Mouse (Mus musculus): ENCODE data around the gene Ap1b1.

Ap1b1 gene

DNA sequence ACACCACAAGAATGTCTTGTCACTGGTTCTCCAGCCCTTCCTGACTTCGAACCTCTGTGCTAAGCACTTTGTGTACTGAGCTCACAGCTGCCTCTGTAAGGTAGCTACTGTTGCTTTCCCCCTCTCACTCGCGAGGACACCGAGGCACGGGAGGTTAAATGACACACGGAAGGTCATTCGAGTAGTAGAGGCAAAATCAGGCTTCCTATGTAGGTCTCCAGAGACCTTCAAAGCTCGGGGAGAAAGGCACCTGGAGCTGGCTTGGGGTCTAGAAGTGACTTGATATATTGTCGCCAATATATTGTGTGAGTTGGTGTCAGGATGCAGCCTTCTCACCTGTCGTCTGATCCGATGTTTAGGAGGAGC, 846 bp downstream of the Ap1b1 start:
- no peak for DNase-seq

GRCm38 (mm10) chr11:4989187-4989586, 2.6 kb downstream of the Ap1b1 start:
- no peak for DNase-seq

- DNase-seq = no peak
Observed at GRCm38 (mm10) chr11:4992471-4992870, 5.8 kb downstream of the Ap1b1 start.

DNA sequence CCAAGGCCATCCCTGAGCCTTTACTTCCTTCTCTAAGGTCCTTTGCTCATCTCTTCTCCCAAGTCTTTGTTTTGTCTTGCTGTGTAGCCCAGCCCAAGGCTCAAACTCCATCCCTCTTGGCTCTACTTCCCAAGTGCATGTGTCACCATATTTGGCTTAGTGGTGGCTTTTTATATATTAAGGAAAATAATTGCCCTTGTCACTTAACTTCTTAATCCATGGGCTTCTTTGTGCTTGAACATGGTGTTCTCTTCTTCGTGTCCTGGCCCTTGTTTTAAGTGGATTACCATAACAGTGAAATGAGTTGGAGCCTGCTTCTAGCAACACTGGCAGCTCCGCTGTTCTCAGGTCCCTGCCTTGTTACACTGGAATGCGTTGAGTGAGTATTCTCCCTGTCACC, 9.1 kb downstream of the Ap1b1 start:
- no peak for DNase-seq

DNA sequence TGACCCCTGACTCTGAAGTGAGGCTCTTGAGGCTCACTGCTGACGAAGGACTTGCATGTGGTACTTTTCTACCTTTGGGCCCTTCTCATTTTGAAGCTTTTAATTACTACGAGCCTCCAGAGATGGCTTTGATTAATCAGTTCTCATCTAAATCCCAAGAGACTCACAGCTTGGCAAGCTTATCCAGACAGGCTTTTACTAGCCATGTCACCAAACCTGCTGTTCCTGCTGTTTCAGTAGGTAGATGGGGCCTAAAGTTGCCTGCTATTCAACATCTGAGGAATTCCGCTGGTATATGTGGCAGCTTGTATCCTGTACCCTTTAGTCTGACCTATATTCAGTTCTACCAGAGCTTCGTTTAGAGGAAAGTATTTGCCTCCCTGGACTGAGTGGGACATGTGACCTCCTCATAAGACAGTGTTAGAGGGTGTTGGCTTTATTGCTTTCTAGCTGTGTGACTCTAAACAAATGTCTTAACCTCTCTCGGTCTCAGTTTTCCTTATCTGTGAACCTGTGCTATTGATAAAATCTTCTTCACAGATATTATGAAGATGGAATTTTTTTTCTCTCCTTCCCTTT, 10.1 kb downstream of the Ap1b1 start:
- no peak for DNase-seq

GRCm38 (mm10) chr11:4998352-4998751, 11.7 kb downstream of the Ap1b1 start:
- no peak for DNase-seq

DNA sequence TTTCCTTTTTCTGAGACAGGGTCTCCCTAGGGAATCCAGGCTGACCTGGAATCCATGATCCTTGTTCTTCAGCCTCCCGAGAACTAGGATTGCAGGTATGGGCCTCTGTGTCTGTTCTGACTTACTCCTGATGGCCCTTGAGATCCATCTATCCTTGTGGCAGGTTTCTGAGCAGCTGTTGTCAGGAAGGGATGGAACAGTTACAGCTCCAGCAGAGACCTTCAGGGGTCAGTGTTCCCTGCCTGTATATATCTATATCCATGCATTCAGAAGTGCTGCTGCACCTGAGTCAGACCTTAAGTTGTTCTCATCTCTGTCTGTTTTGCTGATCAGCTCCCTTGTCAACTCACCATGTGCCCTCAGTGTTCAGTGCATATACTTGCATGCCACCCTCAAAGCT, 12.1 kb downstream of the Ap1b1 start:
- DNase-seq = no peak

- no peak for DNase-seq
Observed at GRCm38 (mm10) chr11:5000241-5000640, 13.6 kb downstream of the Ap1b1 start.

DNA sequence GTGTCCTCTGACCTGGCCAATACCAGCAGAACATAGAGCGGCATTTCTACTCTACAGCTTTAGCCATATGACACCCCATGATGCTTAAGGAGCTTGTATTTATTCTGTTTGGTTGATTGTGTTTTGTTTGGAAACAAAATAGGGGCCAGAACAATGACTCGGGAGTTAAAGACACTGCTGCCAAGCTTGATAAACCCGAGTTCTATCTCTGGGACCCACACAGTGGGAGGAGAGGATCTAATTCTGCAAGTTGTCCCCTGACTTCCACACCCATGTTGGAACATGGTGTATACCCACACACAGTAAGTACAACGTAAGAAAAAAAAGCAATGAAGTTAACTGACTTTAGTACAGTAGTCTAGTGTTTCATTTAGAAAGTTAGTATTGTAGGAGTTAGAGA, 16.2 kb downstream of the Ap1b1 start:
- DNase-seq = no peak

DNA sequence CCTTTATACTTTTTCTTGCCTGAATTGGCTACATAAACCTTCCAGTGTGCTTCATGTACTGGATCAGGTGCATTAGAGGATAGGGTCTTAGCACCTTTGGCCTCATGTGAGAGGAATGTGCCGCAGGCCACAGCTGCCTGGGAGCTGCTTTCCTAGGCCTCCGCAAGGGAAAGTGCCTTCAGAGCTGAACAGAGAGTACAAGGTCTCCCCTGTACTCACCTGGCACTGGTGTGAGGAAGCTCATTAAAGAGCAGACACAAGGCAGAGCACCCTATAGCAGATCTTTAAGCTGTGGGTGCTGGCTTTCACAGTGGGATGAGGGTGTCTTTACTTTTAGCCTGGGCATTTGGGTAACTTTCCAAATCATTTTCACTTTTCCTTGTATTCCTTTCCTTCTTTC, 18.9 kb downstream of the Ap1b1 start:
- no peak for DNase-seq

GRCm38 (mm10) chr11:5007186-5007585, 20.6 kb downstream of the Ap1b1 start:
- no peak for DNase-seq

GRCm38 (mm10) chr11:5008867-5009266, 22.2 kb downstream of the Ap1b1 start:
- no peak for DNase-seq

DNA sequence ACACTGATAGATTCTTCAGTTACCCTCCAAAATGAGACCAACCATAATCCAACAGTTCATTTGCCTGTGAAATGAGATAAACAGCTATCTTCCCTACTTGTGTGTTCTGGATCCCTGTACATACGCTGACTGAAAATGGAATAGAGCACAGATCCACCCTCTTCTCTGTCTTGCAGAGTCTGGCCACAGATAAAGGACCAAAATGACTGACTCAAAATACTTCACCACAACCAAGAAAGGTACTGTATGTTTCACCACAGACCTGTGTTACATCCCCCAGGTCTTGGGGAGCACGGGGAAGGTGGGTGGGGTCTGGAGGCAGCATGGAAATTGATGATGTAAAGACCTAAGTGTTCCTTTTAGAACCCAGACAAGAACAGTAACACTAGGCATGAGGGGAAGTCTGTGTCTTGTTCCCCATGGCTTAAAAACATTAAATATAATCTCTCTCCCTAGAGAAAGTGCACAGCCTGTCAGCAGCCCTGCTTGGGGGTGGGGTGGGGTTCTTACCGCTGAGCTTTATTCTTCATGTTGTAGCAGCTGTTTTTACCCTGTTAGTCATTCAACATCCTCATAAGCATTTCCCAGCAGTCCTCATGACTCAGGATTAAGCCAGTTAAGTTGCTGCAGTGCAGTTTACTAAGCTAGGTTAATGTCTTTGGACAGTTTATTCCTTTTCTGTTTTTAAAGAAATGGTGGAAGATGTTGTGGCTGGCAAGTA, 22.9 kb downstream of the Ap1b1 start:
- no peak for DNase-seq

DNA sequence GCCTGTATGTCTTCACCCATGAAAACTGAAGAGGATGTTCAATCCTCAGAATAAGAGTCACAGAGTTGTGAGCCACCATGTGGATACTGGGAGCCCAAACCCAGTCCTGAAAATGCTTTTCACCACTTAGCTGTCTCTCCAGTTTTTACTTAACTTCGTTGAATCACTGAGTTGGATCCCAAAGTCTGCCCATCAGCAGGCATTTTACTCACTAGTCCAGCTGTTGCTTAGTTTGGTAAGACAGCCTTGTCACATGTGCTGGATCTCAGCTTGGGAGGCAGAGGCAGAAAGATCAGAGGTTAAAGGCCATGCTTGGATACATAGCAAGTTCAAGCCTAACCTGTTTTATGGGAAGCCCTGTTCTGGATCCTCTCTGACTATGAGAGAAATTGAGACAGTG, 23.6 kb downstream of the Ap1b1 start:
- DNase-seq = no peak

- DNase-seq = no peak
Observed at GRCm38 (mm10) chr11:5011480-5011879, 24.9 kb downstream of the Ap1b1 start.

GRCm38 (mm10) chr11:5012213-5012715, 25.6 kb downstream of the Ap1b1 start:
- no peak for DNase-seq

GRCm38 (mm10) chr11:5015720-5016119, 29.1 kb downstream of the Ap1b1 start:
- DNase-seq = peak; percentile 94 to 95

DNA sequence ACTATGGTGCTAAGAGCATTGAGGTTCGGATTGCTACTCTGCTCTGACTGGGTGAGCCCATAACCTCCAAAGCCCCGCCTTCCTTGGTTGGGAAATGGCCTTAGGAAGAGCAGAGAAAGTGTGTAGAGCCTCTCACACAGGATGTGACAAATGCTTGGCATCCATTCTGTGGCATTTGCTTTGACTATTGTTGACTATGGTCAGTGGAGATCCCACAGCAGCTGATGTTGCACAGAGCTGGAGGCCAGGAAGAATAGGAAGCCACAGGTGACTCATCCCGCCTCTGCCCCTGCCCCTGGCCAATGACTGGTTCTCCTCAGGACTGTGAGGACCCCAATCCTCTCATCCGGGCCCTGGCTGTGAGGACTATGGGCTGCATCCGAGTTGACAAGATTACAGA, 29.7 kb downstream of the Ap1b1 start:
- DNase-seq = no peak

GRCm38 (mm10) chr11:5017506-5017905, 30.9 kb downstream of the Ap1b1 start:
- DNase-seq = no peak

- DNase-seq = no peak
Observed at GRCm38 (mm10) chr11:5025108-5025507, 38.5 kb downstream of the Ap1b1 start.

DNA sequence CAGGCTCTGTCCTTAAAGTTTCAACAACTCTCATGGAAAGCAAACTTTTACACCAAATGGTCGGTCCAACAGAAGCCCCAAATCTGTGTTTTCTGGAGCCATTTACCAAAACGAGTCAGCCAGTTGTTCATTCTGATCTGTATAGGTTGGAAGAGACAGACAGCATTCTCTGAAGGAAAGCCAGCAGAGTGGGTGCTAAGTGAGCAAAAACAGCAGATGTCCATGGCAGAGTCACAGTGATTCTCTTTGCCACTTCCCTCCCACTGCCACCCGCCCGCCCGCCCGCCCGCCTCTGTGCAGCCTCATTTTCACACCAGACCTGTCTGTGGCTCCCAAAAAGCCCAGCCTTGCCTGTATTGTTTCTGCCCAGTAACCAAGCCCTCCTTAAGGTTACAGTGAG, 41.6 kb downstream of the Ap1b1 start:
- no peak for DNase-seq

GRCm38 (mm10) chr11:5032706-5033105, 46.1 kb downstream of the Ap1b1 start:
- no peak for DNase-seq

DNA sequence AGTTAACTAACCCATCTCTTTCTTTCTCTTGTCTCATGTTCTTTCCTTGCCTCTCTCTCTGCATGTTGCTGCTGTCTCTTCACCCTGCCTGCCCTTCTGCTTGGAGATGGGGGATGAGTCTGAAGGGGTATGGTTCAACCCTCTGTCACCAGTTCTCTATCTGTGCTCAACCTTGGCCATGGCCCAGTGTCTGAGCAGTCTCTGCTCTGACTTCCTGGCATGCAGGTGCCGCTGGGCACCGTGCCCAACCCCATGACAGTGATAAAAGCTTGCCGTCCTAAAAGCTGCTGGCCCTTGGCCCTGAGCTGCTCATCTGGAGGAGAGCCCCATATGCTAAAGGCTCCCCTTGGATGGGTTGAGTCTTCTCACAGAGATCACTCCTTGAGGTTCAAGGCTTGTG, 46.5 kb downstream of the Ap1b1 start:
- DNase-seq = peak; percentile 73 to 83

GRCm38 (mm10) chr11:5035421-5035820, 48.8 kb downstream of the Ap1b1 start:
- DNase-seq = peak in 1 of 2 experiments; percentile 38

Measured in cerebellum, postnatal 36 days (tissue).